Mouse (Mus musculus) adrenal gland, adult 8-10 months (tissue): ENCODE measurements at regions not wholly inside any gene's neighbourhood (a gene's known extent, or its start where the extent isn't known, plus 50 kb on each side); places are given as distances from the start of the nearest gene placed in this dataset.

Experiments
- DNase-seq: peaks from one replicate; pipeline ENCODE4 v3.0.0; 2022

GRCm38 (mm10) chrX:77443852-77444492 lies 66.8 kb upstream of the Tbl1x start:
- DNase-seq, result no peak

GRCm38 (mm10) chrX:77446755-77447154 lies 64.1 kb upstream of the Tbl1x start:
- no peak for DNase-seq

GRCm38 (mm10) chrX:77451977-77452675 lies 58.7 kb upstream of the Tbl1x start:
- no peak for DNase-seq
